Mouse (Mus musculus) left cerebral cortex, postnatal 10 days (tissue): ENCODE data around the gene Tmem45a. TPM values are rescaled to one million over a fixed set of nuclear protein-coding genes. Genes with fewer than 3 reads are reported as not detected.

Source experiments
- DNase-seq, 2 experiments: peaks; one replicate each; pipeline ENCODE4 v3.0.0; 2021 to 2022; ENCODE audit warnings: low spot score in 2 of 2, mixed read lengths in 1 of 2; ENCODE audit errors: extremely low spot score in 1 of 2
- intact Hi-C: fragments of 180-260 bp; cut with DNase I; formaldehyde crosslinking; loops from one replicate; pipeline ENCODE4 v1.15.1; 2025
- total RNA-seq, 2 experiments: library from RNA; stranded (reverse); gene quantifications; 2 replicates each; pipeline ENCODE4 v1.2.3; 2021

Gene Tmem45a
- total RNA-seq, 2 experiments from 2014 or later, result 0.79 to 1.8 TPM

- intact Hi-C loops, result no loop called here
- no peak for DNase-seq
These were observed 85.5 kb downstream of the Tmem45a start for GRCm38 (mm10) chr16:56800469-56800868.

GRCm38 (mm10) chr16:56799541-56800029, 86.4 kb downstream of the Tmem45a start:
- DNase-seq, result no peak
- intact Hi-C loops, result no loop called here

GRCm38 (mm10) chr16:56798873-56799272, 87.1 kb downstream of the Tmem45a start:
- intact Hi-C loops, result no loop called here
- DNase-seq, result no peak

- intact Hi-C loops, result no loop called here
- no peak for DNase-seq
These were observed 90.4 kb downstream of the Tmem45a start, which contains the start of gene Adgrg7 for GRCm38 (mm10) chr16:56795481-56796139. TSS of gene Adgrg7 (minus strand) at chr16:56795855.

GRCm38 (mm10) chr16:56794383-56795144, 91.4 kb downstream of the Tmem45a start:
- no peak for DNase-seq
- intact Hi-C loops, result no loop called here

DNA sequence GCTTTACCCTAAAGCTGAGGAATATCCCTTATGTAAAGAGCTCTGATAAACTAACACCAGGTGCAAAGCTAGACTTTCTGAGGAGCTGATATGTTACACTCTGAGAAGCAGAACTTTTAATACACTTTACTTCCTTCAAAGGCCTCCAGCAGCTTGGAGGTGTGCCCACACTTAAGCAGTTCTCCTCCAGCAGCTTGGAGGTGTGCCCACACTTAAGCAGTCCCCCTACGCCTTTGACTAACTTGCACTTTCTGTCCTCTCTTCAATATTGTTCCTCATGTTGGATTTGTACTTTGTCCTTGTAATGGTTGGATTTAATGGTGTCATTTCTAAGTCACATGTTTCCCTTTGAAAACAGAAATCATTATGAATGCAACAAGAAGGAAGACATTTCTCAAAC, 92.2 kb downstream of the Tmem45a start:
- no peak for DNase-seq
- intact Hi-C loops, result no loop called here

GRCm38 (mm10) chr16:56785943-56786342, 100.0 kb downstream of the Tmem45a start:
- intact Hi-C loops, result no loop called here
- DNase-seq, result no peak

- intact Hi-C loops, result loop anchor here (2.0 to 5.0 kb wide), 2 partner anchors 149 to 321 kb away; no protein-coding TSS in a partner anchor
These were observed 114.5 kb downstream of the Tmem45a start for GRCm38 (mm10) chr16:56771163-56772105.

More at GRCm38 (mm10) chr16:56771163-56772105, 114.5 kb downstream of the Tmem45a start:
- peak; percentile 27 to 62 for DNase-seq

Other genes starting within 250 kb of the Tmem45a start
- gene Tfg, start 168.7 kb downstream of the Tmem45a start, total RNA-seq, result 10 to 100 TPM; 80.4 to 83.3 TPM
- not detected for gene Adgrg7, start 90.3 kb downstream of the Tmem45a start, total RNA-seq
- gene Lnp1, start 41.9 kb upstream of the Tmem45a start, total RNA-seq, result 1 to 10 TPM; 3.2 to 3.3 TPM
- gene Tmem45a2, start 185.2 kb upstream of the Tmem45a start, total RNA-seq, result not detected
- gene Tomm70a, start 235.5 kb upstream of the Tmem45a start, total RNA-seq, result 100 to 1,000 TPM; 123 TPM